Mouse (Mus musculus): ENCODE measurements around the gene 2610002M06Rik. TPM values are rescaled to one million over a fixed set of nuclear protein-coding genes. Genes with fewer than 3 reads are reported as not detected.

The 2610002M06Rik gene
- polyA plus RNA-seq (2017; shearing (Covaris generic)) = 10 to 100 TPM; 21.1 to 22.1 TPM

GRCm38 (mm10) chrX:107816218-107816554 lies at the start of gene 2610002M06Rik:
2610002M06Rik (minus strand) TSS chrX:107816334.

GRCm38 (mm10) chrX:107792290-107792689 lies 23.8 kb downstream of the 2610002M06Rik start, which contains the start of gene Tent5d:
Tent5d (plus strand) TSS chrX:107792590.

Other genes with a start within 250 kb of the 2610002M06Rik start
- gene Tbx22, start 148.4 kb downstream of the 2610002M06Rik start, polyA plus RNA-seq (2017; shearing (Covaris generic)) = under 1 TPM in 1 of 2 experiments, not detected in 1; 0.10 TPM
- not detected for gene Tent5d, start 23.7 kb downstream of the 2610002M06Rik start, polyA plus RNA-seq (2017; shearing (Covaris generic))
- not detected for gene Gm732, start 132.1 kb upstream of the 2610002M06Rik start, polyA plus RNA-seq (2017; shearing (Covaris generic))